Mouse (Mus musculus): ENCODE data around the gene Efcab12. TPM values are rescaled to one million over a fixed set of nuclear protein-coding genes. Genes with fewer than 3 reads are reported as not detected.
A peak's percentile ranks its signal among the peaks of the same experiment; 100 is the strongest.

The Efcab12 gene
- polyA plus RNA-seq, 1 experiment from 2014 or later = 0.91 TPM

GRCm38 (mm10) chr6:115808488-115809231 is 29.6 kb downstream of the Efcab12 start, which contains the start of gene Rpl32:
Gene Rpl32, minus strand, starts transcription at chr6:115808747.
- H3K27me3 ChIP-seq (ENCODE audit: control insufficient read depth, insufficient read depth, low read length) = no peaks in the 10 kb centered on the region
- under 1% methylated on average over 47 of the region's 47 CpGs for WGBS
- peaks cover 36% of the 10 kb centered on the region for H3K36me3 ChIP-seq (ENCODE audit: control insufficient read depth, insufficient read depth, low read length)

GRCm38 (mm10) chr6:115808196-115808487 is 30.1 kb downstream of the Efcab12 start:
- 0% methylated on average over 22 of the region's 22 CpGs for WGBS
- H3K4me2 ChIP-seq (replicated peaks; ENCODE audit: low read depth, low read length) = peak overlapping the region; percentile 93

More at GRCm38 (mm10) chr6:115808488-115809231, 29.6 kb downstream of the Efcab12 start, which contains the start of gene Rpl32:
- H3K4me3 ChIP-seq (ENCODE audit: low read depth, low read length) = peak within 1 kb of the TSS; percentile 100
- peak within 1 kb of the TSS; percentile 94 for H3K27ac ChIP-seq (ENCODE audit: low read length)
- peaks cover 15% of the 10 kb centered on the region for H3K4me1 ChIP-seq (ENCODE audit: control insufficient read depth, insufficient read depth, low read length)
- peak within 1 kb of the TSS; percentile 99 for H3K9ac ChIP-seq (replicated peaks; ENCODE audit: low read depth, low read length)
- H3K4me2 ChIP-seq (replicated peaks; ENCODE audit: low read depth, low read length) = peak within 1 kb of the TSS; percentile 93
- ATAC-seq (ENCODE audit: insufficient number of reproducible peaks, insufficient read depth, low FRiP score, low read depth) = peak; percentile 67; the same call in 1 of the 2 replicates
- H3K9me3 ChIP-seq (ENCODE audit: control insufficient read depth, low read depth, low read length) = no peaks in the 10 kb centered on the region

GRCm38 (mm10) chr6:115807464-115808195 is 30.6 kb downstream of the Efcab12 start:
- Histone ChIP-seq H3K9ac (replicated peaks; ENCODE audit: low read depth, low read length) (peak overlapping the region; percentile 99), H3K27me3 (ENCODE audit: control insufficient read depth, insufficient read depth, low read length) (no peaks in the 10 kb centered on the region), H3K4me3 (ENCODE audit: low read depth, low read length) (peak overlapping the region; percentile 100), H3K4me2 (replicated peaks; ENCODE audit: low read depth, low read length) (peak overlapping the region; percentile 93), H3K4me1 (ENCODE audit: control insufficient read depth, insufficient read depth, low read length) (peaks cover 15% of the 10 kb centered on the region), H3K36me3 (ENCODE audit: control insufficient read depth, insufficient read depth, low read length) (peaks cover 42% of the 10 kb centered on the region), H3K27ac (ENCODE audit: low read length) (peak overlapping the region; percentile 94), H3K9me3 (ENCODE audit: control insufficient read depth, low read depth, low read length) (no peaks in the 10 kb centered on the region)
- no peak for ATAC-seq (ENCODE audit: insufficient number of reproducible peaks, insufficient read depth, low FRiP score, low read depth)
- 2% methylated on average over 15 of the region's 15 CpGs for WGBS

More at GRCm38 (mm10) chr6:115808196-115808487, 30.1 kb downstream of the Efcab12 start:
- H3K27ac ChIP-seq (ENCODE audit: low read length) = peak overlapping the region; percentile 94
- H3K4me1 ChIP-seq (ENCODE audit: control insufficient read depth, insufficient read depth, low read length) = peaks cover 15% of the 10 kb centered on the region
- peak overlapping the region; percentile 99 for H3K9ac ChIP-seq (replicated peaks; ENCODE audit: low read depth, low read length)
- no peaks in the 10 kb centered on the region for H3K9me3 ChIP-seq (ENCODE audit: control insufficient read depth, low read depth, low read length)
- H3K27me3 ChIP-seq (ENCODE audit: control insufficient read depth, insufficient read depth, low read length) = no peaks in the 10 kb centered on the region
- ATAC-seq (ENCODE audit: insufficient number of reproducible peaks, insufficient read depth, low FRiP score, low read depth) = no peak
- peak overlapping the region; percentile 100 for H3K4me3 ChIP-seq (ENCODE audit: low read depth, low read length)
- H3K36me3 ChIP-seq (ENCODE audit: control insufficient read depth, insufficient read depth, low read length) = peaks cover 37% of the 10 kb centered on the region

- Histone ChIP-seq H3K27ac (ENCODE audit: low read length) (no peak overlapping the region), H3K27me3 (ENCODE audit: control insufficient read depth, insufficient read depth, low read length) (no peaks in the 10 kb centered on the region), H3K9ac (replicated peaks; ENCODE audit: low read depth, low read length) (no peak overlapping the region), H3K4me2 (replicated peaks; ENCODE audit: low read depth, low read length) (no peak overlapping the region), H3K9me3 (ENCODE audit: control insufficient read depth, low read depth, low read length) (no peaks in the 10 kb centered on the region), H3K36me3 (ENCODE audit: control insufficient read depth, insufficient read depth, low read length) (peaks cover 68% of the 10 kb centered on the region), H3K4me3 (ENCODE audit: low read depth, low read length) (no peak overlapping the region), H3K4me1 (ENCODE audit: control insufficient read depth, insufficient read depth, low read length) (peaks cover 15% of the 10 kb centered on the region)
- WGBS = 65% methylated on average over 10 of the region's 10 CpGs
- no peak for ATAC-seq (ENCODE audit: insufficient number of reproducible peaks, insufficient read depth, low FRiP score, low read depth)
These were observed 33.6 kb downstream of the Efcab12 start for GRCm38 (mm10) chr6:115804432-115805192.

- Histone ChIP-seq H3K36me3 (ENCODE audit: control insufficient read depth, insufficient read depth, low read length) (peaks cover 76% of the 10 kb centered on the region), H3K27ac (ENCODE audit: low read length) (no peak overlapping the region)
These were observed 34.5 kb downstream of the Efcab12 start for GRCm38 (mm10) chr6:115803541-115804382.

GRCm38 (mm10) chr6:115801811-115802210 is 36.4 kb downstream of the Efcab12 start:
- WGBS = 94% methylated on average over 3 of the region's 3 CpGs
- Histone ChIP-seq H3K27ac (ENCODE audit: low read length) (no peak overlapping the region), H3K4me2 (replicated peaks; ENCODE audit: low read depth, low read length) (no peak overlapping the region), H3K36me3 (ENCODE audit: control insufficient read depth, insufficient read depth, low read length) (peaks cover 88% of the 10 kb centered on the region), H3K4me1 (ENCODE audit: control insufficient read depth, insufficient read depth, low read length) (peaks cover 9% of the 10 kb centered on the region), H3K27me3 (ENCODE audit: control insufficient read depth, insufficient read depth, low read length) (no peaks in the 10 kb centered on the region), H3K4me3 (ENCODE audit: low read depth, low read length) (no peak overlapping the region), H3K9me3 (ENCODE audit: control insufficient read depth, low read depth, low read length) (no peaks in the 10 kb centered on the region), H3K9ac (replicated peaks; ENCODE audit: low read depth, low read length) (no peak overlapping the region)
- ATAC-seq (ENCODE audit: insufficient number of reproducible peaks, insufficient read depth, low FRiP score, low read depth) = no peak

More at GRCm38 (mm10) chr6:115803541-115804382, 34.5 kb downstream of the Efcab12 start:
- Histone ChIP-seq H3K9ac (replicated peaks; ENCODE audit: low read depth, low read length) (no peak overlapping the region), H3K27me3 (ENCODE audit: control insufficient read depth, insufficient read depth, low read length) (no peaks in the 10 kb centered on the region), H3K4me1 (ENCODE audit: control insufficient read depth, insufficient read depth, low read length) (peaks cover 15% of the 10 kb centered on the region), H3K4me2 (replicated peaks; ENCODE audit: low read depth, low read length) (no peak overlapping the region), H3K9me3 (ENCODE audit: control insufficient read depth, low read depth, low read length) (no peaks in the 10 kb centered on the region), H3K4me3 (ENCODE audit: low read depth, low read length) (no peak overlapping the region)
- peak; percentile 34; the same call in 1 of the 2 replicates for ATAC-seq (ENCODE audit: insufficient number of reproducible peaks, insufficient read depth, low FRiP score, low read depth)
- WGBS = 45% methylated on average over 16 of the region's 16 CpGs

- Histone ChIP-seq H3K4me3 (ENCODE audit: low read depth, low read length) (no peak overlapping the region), H3K36me3 (ENCODE audit: control insufficient read depth, insufficient read depth, low read length) (peaks cover 89% of the 10 kb centered on the region), H3K4me1 (ENCODE audit: control insufficient read depth, insufficient read depth, low read length) (no peaks in the 10 kb centered on the region), H3K27ac (ENCODE audit: low read length) (no peak overlapping the region), H3K27me3 (ENCODE audit: control insufficient read depth, insufficient read depth, low read length) (no peaks in the 10 kb centered on the region), H3K4me2 (replicated peaks; ENCODE audit: low read depth, low read length) (no peak overlapping the region), H3K9ac (replicated peaks; ENCODE audit: low read depth, low read length) (no peak overlapping the region), H3K9me3 (ENCODE audit: control insufficient read depth, low read depth, low read length) (no peaks in the 10 kb centered on the region)
- WGBS = 88% methylated on average over 21 of the region's 21 CpGs
- no peak for ATAC-seq (ENCODE audit: insufficient number of reproducible peaks, insufficient read depth, low FRiP score, low read depth)
These were observed 45.5 kb downstream of the Efcab12 start for GRCm38 (mm10) chr6:115792691-115793215.

Measured in stomach, embryonic 14.5 days (tissue).